Mouse (Mus musculus) spleen, postnatal 10 days (tissue): ENCODE data around the gene Stim2.

Source experiments
- DNase-seq, 2 experiments: peaks; one replicate each; pipeline ENCODE4 v3.0.0; 2021 to 2022; ENCODE audit warnings: low spot score in 2 of 2

The Stim2 gene

DNA sequence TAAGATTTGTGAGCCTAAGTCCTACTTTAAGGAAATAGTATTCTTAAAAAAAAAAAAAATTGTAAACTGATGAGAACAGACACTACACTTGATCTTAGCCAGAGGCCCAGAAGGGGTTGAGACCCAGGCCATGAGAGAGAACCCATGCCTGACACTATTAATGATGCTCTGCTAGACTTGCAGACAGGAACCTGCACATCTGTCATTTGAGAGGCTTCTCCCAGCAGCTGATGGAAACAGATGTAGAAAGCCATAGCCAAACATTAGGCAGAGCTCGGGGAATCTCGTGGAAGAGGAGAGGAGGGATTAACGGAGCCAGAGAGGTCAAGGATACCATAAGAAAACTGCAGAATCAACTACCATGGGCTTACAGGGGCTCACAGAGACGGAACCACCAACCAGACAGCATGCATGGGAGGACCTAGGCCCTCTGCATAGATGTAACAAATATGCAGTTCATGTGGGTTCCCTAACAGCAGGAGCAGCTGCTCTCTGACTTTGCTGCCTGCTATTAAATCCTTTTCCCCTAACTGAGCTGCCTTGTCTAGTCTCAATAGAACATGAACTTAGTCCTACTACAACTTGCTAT is 50.9 kb downstream of the Stim2 start:
- DNase-seq: no peak

DNA sequence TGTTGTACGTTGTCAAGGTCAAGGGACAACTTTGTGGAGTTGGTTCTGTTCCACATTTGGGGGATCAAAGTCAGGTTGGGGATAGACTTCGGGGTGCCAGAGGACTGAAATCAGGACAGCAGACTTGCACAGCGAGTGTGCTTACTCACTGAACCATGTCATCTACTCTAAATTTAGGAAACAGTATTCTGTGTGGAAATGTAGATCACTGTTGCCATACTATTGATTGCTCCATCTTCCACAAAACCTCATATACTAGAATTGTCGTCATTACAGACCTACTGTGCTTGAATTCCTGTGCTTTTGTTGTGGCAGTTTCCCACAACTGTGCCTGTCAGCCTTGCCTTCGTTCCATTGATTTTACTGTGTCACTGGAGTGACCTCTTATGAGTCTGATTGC is 51.6 kb downstream of the Stim2 start:
- no peak for DNase-seq

DNA sequence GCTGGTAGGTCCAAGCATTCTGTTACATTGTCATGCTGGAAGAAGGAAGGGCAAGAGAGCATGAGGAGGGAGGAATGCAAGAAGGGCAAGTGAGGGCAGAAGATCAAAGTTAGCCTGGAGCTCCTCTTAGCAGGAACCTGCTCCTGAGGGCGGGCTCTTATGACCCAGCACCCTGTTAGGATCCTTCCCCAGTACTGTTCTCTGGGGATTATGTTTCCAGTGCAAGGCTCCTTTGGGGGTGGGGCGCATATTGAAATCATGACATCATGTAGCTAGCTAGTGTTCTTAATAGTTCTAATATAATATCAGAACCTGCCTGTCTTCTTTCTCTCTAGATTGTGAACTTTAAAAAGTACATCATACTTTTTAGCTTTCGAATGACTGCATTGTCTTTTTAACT is 52.8 kb downstream of the Stim2 start:
- no peak for DNase-seq

DNA sequence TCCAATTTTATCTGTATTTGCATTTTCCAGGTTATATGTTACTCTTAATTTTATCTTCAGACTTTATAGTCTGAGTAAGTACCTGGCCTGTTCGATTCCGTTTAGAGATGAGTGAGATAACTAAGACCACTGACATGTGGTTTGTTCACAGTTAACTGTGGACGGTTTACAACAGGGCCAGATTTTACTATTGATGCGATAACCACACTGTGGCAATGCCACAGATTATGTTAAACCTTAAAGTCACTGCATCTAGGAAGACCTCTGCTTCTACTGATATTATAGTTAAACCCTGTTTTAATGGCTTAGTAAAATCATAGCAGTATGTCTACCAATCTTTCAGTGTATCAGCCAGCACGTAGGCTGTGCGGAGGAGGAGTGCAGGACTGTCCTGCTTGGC is 53.9 kb downstream of the Stim2 start:
- DNase-seq: no peak

DNA sequence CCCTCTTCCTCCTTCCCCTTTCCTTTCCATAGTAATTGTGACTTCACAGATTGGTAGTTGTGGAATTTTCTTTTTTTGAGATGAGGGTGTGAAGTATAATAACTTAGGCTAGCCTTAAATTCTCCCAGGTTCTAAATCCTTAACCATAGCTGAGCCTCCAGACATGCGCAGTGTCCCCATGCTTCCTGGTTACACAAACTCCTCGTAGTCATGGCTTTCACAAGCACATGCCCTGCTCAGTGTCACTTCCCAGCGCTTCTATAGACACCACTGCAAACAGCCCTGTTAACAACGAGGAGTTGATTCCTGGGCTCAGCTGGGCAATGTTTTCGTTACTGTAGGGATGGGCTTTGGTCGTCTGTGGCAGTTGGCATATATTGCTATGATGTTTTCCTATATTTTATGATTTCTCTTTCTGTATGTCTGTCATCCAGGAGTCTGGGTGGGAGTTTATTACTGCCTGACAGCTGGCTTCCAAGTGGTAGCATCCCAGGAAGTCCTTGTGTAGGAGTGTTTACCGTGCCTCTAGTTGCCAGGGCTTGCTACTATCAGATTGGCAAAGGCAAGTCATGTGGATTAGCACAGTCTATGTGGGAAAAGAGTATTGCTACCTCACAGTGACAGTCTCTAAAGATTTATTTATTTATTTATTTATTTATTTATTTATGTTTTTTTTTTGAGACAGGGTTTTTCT is 55.5 kb downstream of the Stim2 start:
- DNase-seq: no peak

DNA sequence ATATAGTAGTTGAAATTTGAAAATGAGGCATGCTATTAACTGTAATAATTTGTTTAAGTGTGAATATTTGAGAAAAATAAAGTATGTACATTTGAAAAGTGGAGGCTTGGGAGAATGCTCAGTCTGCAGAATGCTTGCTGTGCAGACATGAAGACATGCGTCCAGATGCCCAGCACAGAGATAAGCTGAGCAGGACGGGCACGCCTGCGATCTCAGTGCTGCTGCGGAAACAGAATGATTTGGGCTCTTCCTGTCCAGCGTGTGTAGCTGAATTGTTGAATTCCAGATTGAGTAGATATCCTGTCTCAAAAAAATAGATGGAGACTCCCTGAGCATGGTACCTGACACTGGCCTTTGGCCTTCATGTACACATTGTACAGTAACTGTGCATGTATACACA is 58.0 kb downstream of the Stim2 start:
- no peak for DNase-seq

DNA sequence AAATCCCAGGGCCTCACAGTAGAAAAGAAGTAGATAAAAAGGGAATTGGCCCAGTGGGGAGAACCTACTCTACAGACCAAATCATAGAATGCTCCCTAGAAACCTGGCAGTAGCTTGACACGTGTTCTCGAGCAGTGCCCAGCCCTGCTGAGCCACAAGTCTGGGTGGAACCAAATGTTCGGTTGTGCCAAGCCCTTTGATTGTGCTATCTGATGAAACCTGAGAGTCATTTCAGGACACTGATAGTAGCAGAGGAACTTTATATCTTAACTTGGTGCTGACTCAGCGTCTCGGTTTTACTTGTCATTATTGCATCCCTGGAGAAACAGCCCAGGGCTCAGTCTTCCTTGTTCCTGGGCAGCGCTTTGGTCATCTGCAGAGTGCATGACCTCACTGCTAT is 61.7 kb downstream of the Stim2 start:
- DNase-seq: no peak

DNA sequence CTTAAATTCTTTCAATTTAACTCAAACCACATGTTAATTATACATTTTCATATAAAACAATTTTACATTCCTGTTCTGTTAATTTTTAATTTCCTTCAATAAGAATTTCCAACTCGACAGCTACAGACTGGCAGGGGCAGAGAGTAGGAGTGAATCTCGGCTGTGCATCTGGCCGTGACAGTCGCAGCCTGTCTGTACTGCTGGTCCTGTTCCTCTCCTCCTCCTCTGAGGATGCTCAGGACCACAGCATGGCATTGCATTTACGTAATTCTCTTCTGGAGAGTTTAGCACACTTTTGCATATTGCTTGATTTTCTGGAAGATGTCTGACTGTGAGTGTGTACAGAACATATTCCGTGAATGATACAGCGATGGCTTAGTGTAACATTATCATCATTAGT is 63.8 kb downstream of the Stim2 start:
- DNase-seq: no peak

DNA sequence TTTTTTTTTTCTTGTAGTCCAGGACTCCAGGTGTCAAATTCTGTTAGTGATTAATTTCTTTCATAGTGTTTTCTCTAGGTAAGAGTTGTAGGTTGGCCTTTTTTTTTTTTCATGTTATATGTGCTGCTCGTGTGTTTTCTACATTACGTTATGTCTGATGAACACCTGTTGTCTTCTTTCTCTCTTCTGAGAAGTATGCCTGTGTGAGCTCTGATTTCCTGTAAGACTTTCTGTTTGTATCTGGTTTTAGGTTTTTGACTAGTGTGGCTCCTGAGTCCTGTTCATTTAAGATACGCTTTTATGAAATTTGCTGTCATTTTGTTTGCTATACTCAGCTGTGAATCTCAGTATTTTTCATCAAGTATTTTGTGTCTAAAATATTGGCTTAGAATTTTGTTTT is 69.3 kb downstream of the Stim2 start:
- DNase-seq: no peak

DNA sequence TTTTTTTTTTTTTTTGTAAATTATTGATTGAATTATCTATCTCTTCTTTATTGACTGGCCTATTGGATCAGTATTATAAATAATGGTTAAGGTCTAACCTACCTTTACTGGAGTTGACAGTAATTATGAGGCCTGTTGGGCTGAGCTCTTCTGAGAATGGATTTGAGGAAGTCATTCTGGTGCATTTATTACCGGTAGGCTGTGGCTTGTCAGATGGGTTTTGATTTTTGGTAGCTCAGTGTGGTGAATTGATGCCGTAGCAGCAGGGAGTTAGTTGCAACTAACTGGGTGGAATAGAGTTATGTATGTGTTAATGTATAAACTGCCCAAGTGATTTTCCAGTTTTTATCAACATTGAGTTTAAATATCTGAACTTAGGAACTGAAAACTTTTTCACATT is 72.2 kb downstream of the Stim2 start:
- DNase-seq: no peak

DNA sequence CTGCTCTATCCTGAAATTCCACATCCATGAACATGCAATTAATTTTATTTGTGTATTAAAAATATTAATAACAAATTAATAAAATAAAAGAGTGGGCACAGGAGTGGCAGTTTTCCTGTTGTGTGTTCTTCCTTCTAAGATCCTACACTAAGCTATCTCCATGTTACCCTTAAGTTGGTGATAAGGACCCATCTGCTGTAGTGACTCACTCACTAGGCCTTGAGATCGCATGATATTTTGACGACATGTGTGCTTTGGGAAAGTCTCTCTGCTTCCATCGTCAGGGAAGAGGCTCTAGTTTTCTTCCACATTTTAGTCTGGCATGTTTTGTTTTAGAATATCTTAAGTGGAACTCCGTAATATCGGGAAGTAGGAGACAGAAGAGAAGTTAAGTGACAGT is 73.0 kb downstream of the Stim2 start:
- no peak for DNase-seq

DNA sequence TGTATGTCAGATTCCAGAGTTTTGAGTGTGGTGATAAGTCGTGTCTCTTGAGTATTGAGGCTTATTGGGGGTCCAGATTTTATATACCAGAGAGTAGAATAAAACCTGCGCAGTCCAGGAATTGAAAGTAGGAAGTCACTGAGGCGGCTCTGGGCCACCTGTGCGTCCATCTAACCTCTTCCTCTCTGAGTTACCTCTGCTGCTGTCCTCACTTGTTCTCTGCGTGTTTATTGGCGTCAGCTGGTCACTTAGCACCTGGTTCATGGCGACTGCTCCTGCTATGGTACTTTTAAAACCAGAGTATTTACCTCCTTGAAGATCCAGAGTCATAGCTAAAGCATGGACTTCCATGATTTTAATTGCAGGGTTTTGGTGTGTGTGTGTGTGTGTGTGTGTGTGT is 73.4 kb downstream of the Stim2 start:
- no peak for DNase-seq

DNA sequence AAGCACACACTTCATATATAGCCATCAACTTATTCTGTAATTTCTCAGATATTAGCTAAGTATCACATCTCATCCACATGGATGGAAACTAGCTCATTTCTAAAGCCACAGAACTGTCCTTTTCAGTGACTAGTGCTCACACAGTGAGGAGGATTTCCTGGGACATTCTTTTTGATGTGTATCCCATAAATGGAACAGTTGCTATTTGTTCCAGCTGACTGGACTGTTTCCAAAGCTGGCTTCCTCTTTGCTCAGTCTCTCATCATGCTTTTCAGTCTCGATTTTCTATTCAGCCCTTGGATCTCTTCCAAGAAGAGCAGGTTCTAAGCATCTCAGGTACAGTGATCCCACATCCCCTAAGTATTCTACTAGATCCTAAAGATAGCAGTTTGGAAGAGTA is 75.0 kb downstream of the Stim2 start:
- no peak for DNase-seq

DNA sequence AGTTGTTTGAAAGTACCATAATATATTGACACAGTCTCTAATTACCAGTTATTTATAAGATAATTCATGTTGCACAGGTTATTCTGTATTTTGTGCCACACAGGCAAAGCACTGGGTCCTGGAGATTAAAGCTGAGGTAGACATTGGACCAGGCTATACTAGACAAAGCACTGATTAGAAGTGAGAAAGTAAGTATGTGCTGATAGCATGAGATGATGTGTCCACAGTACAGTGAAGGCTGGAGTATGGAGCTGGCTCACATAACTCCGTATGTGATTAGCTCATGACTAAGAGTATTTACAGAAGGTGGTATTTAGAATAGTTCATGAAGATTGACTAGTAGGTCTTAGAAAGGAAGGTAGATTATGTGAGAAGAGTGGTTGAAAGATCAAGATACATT is 81.7 kb downstream of the Stim2 start:
- no peak for DNase-seq

DNA sequence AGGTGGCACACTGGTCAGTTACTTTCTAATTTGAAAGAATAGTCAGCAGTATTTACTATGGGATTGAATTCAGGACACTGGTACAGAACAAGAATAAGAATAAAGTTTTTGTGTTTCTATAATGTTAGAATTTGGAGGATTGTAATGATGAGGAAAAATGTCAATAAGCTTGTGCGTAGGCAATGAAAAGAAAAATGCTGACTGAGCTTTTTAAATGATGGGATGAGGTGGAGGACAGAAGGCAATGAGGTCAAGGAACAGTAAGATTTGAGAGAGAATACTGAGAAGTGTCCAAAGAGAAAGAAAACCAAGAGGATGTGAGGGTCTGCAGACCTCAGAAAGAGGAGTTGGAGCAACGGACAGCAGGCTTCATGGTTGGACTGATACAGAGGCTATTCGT is 89.6 kb downstream of the Stim2 start:
- no peak for DNase-seq

DNA sequence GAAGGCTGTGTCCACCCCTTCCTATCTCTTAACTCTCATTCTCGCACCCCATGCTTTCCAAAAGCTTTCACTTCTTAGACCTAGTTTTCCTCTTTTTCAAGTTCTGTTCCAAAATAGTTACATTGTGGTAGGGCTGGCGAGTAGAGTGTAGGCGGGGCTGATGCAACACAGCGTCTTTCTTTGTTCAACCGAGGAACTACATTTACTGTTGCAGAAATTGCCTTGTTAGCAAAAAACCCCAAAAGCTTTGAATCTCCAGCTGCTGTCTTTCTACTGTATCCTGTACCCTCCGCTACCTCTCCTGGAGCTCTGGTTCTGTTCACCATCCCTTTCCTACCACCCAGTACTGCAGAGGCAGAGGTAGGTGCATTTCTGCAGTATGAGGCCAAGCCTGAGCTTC is 99.9 kb downstream of the Stim2 start:
- no peak for DNase-seq

DNA sequence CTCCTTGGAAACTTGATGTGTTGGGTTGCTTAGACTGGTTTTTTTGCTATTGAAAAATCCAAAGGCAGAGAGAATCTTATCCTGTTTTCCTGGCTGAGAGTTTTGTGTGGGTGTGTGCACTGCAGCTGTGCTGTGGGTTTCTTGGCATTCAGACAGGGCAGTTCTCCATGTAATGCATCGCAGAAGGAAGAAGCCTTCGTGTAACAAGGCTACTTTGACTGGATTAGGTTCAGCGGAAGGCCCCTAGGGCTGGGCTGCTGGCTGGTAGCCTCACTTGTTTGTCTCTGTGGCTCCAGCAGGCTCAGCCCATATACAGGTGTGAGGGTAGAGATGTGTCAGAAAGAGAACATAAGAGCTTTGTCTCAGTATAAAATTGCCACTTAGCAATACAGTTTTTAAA is 102.6 kb downstream of the Stim2 start:
- no peak for DNase-seq

DNA sequence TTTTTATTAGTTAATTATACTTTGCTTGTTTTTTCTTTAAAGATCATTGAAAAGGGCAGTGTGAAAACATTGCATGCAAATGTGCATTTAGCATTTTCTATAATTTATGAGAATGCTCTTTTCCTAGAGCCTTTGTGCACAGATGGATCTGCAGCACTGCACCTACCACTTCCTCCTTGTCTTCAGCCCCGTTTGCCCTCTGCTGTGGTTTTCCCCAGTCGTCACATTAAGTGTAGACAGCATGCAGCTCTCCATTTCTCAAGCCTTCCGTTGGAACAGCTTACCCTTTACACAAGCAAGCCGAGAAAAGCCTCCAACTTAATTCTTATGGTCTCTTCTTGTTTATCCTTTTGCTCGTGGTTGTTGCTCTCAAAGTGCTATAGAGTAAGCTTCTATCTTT is 103.0 kb downstream of the Stim2 start:
- DNase-seq: peak in 1 of 2 experiments; percentile 46

DNA sequence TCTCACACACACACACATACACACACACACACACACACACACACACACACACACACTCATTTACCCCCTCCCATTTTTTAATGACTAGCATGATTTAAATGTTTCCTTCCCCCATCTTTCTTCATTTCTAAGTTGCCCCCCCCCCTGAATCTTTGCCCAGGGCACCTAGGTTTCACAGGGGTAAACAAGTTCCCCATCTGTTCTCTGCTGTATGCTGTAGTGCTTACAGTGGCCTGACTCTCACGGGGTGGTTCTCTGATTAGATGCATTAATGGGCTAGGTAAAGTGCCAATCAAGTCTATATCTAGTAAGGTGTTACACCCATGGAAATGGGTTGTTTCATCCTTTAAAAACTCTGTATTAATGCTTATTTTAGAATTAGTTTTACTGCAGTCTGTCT is 103.7 kb downstream of the Stim2 start:
- no peak for DNase-seq

DNA sequence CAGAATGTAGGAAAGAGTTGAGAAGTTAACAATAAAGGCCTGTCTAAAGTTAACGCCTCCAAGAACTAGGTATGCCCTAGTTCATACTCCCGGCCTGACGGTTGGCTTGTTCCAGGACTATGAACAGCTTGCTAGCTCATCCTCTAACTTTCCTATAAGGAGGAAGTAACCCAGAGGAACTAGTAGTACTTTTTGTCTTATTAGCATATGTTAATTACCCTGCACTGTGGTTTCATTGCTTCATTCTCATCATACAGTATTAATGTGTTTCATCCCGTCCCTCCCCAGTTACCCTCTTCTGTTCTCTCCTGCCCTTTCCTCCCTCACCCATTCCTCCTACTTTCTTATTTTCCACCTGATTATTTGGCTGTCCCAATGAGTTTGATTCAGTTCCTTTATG is 108.4 kb downstream of the Stim2 start:
- no peak for DNase-seq

DNA sequence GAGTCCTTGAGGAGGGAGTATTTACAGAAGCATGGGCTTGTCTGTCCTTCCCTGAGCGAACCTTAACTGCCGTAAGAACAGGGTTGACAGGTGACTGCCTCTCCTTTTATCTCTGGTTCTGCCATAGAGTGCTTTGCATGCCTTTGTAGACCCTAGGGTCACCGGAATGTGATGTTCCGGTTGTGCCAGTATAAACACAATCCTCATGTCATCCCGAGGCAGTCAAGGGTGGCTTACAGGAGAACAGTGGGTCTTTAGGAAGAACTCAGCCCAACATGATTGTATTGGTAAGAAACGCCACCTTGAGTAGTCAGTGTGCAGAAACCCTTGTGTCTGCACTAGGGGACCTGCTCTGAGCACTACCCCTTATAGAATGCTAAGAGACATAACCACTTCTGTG is 108.8 kb downstream of the Stim2 start:
- DNase-seq: no peak

DNA sequence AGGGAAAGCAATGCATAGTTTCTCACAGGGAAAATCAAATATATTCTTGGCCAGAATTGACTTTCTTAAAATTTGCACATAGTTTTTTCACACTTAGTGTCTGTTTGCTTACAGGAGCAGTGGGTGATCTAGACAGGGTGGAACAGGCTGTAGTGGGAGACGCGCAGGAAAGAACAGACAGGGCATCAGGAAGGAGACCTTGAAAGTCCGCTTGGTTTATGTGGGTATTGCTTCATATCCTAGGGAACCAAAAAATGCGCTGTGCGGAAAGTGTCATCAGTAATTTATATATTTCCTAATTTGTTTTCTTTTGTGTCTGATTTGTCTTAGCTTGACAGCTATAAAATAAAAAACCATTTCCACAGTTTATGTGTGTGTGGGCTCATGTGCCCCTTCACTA is 110.8 kb downstream of the Stim2 start:
- no peak for DNase-seq

DNA sequence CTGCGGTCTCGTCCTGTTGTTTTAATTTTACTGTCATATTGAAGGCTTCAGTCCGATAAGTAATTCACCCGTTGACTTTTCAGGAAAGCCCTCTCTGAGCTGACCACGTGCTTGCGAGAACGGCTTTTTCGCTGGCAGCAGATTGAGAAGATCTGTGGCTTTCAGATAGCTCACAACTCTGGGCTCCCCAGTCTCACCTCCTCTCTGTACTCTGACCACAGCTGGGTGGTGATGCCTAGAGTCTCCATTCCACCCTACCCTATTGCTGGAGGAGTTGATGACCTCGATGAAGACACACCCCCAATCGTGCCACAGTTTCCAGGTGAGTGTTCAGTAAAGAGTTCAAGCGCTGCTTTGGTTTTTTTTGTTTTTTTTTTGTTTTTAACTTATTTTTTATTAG is 112.5 kb downstream of the Stim2 start:
- DNase-seq: no peak

DNA sequence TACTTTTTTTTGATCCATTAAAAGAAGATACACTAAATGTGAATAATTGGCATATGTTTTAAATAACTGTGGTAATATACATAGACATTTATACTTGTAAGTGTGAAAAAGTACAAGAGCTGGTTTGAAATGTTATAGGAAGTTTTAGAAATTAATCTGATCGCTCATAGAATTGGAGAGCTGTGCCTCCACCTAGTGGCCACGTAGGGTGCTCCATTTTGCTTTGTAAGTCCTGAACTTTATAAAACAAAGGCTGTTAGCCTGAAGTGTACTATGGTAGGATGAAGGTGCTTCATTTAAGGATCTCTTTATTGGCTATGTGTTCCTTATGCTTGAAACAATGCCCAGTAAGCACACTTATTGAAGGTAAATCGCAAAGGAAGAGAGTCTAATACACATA is 115.0 kb downstream of the Stim2 start:
- peak in 1 of 2 experiments; percentile 63 for DNase-seq
